Mouse (Mus musculus) limb, embryonic 10.5 days (tissue): ENCODE results near the gene Ptpn3. TPM values are rescaled to one million over a fixed set of nuclear protein-coding genes. Genes with fewer than 3 reads are reported as not detected.

Experiments
- DNase-seq: peaks from one replicate; pipeline ENCODE4 v3.0.0-alpha.2; 2017; ENCODE audit warnings: low spot score
- H3K27ac ChIP-seq: fragments of 300-500 bp; sonication (generic); 2 replicates; pipeline ENCODE4 v1.5.1; 2016; ENCODE audit warnings: mild to moderate bottlenecking
- H3K27me3 ChIP-seq: fragments of 300-500 bp; sonication (generic); 2 replicates; pipeline ENCODE4 v1.6.1; 2016; ENCODE audit warnings: low read depth, mild to moderate bottlenecking; ENCODE audit not compliant: poor library complexity, severe bottlenecking
- H3K36me3 ChIP-seq: fragments of 300-500 bp; sonication (generic); 2 replicates; pipeline ENCODE4 v1.6.1; 2016; ENCODE audit warnings: mild to moderate bottlenecking, moderate library complexity
- H3K4me1 ChIP-seq: fragments of 300-500 bp; sonication (generic); 2 replicates; pipeline ENCODE4 v1.6.1; 2016
- H3K4me3 ChIP-seq: fragments of 300-500 bp; sonication (generic); 2 replicates; pipeline ENCODE4 v1.5.1; 2016; ENCODE audit warnings: mild to moderate bottlenecking, moderate library complexity
- H3K9me3 ChIP-seq: fragments of 300-500 bp; sonication (generic); replicated peaks from 2 replicates; pipeline ENCODE4 v1.6.1; 2016; ENCODE audit warnings: mild to moderate bottlenecking
- WGBS: fragments of 180-500 bp; shearing (Covaris S2); methylation state at CpG from one replicate; pipeline ENCODE4 v1.1.7; 2016; 5-methylcytosine and 5-hydroxymethylcytosine counted together
- polyA plus RNA-seq: library from polyadenylated mRNA; unstranded; fragments of >200 nt; fragmentation: Nextera tagmentation; extraction: Ambion mirVana; gene quantifications from 2 replicates; pipeline ENCODE4 v1.2.1, GENCODE M21; 2016

Gene Ptpn3
- polyA plus RNA-seq, 1 experiment from 2014 or later: 1.4 TPM

DNA sequence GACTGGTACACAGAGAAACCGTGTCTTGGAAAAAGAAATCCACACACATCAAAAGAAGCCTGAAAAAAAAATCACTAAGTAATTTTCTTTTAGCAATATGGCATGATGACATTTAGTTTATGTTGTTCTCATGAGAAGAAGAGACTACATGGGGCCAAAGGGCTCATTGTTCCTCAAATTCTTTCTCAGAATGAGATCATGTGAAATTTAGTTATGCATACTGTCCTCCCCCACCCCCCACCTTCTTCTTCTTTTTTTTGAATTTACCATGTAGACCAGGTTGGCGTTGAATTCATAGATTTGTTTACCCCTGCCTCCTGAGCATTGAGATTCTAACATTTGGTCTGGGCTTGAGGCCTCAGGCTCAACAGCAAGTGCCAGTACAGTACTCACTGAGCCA is 111.8 kb downstream of the Ptpn3 start:
- Histone ChIP-seq H3K27ac (no peak overlapping the region), H3K27me3 (no peaks in the 10 kb centered on the region), H3K9me3 (no peaks in the 10 kb centered on the region), H3K4me1 (peaks cover 19% of the 10 kb centered on the region), H3K4me3 (no peak overlapping the region), H3K36me3 (no peaks in the 10 kb centered on the region)
- WGBS: 95% methylated on average over 2 of the region's 2 CpGs
- DNase-seq: no peak

- no peak overlapping the region for H3K27ac ChIP-seq
- no peak for DNase-seq
- no peaks in the 10 kb centered on the region for H3K27me3 ChIP-seq
- WGBS: 30% methylated on average over 6 of the region's 6 CpGs
- no peaks in the 10 kb centered on the region for H3K9me3 ChIP-seq
- no peak overlapping the region for H3K4me3 ChIP-seq
- no peaks in the 10 kb centered on the region for H3K36me3 ChIP-seq
- peaks cover 18% of the 10 kb centered on the region for H3K4me1 ChIP-seq
Observed at GRCm38 (mm10) chr4:57186035-57186434, 115.6 kb downstream of the Ptpn3 start.

DNA sequence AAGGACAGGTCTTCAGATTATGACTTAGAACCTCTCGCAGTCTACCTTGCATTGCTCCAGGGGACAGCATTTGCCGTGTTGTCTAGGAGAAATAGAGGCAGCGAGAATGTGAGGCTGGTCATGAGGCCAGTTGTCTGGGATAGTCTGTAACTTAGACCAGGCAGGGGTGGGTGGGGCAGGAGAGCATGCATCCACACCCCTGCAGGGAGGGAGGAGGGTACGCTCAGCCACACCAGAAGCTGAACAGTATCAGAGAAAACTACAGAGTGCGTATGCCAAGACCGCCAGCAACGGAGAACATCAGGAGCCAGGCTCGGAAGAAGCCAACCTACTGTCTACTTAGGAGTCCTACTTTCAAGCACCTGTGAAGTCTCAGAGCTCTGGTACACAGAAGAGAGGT is 116.2 kb downstream of the Ptpn3 start:
- H3K9me3 ChIP-seq: no peaks in the 10 kb centered on the region
- 85% methylated on average over 8 of the region's 8 CpGs for WGBS
- no peak for DNase-seq
- H3K4me1 ChIP-seq: peaks cover 18% of the 10 kb centered on the region
- no peak overlapping the region for H3K4me3 ChIP-seq
- no peaks in the 10 kb centered on the region for H3K27me3 ChIP-seq
- H3K27ac ChIP-seq: no peak overlapping the region
- no peaks in the 10 kb centered on the region for H3K36me3 ChIP-seq

GRCm38 (mm10) chr4:57183493-57183892 is 118.1 kb downstream of the Ptpn3 start:
- no peak overlapping the region for H3K4me3 ChIP-seq
- no peaks in the 10 kb centered on the region for H3K9me3 ChIP-seq
- no peaks in the 10 kb centered on the region for H3K27me3 ChIP-seq
- no peak overlapping the region for H3K27ac ChIP-seq
- DNase-seq: no peak
- H3K4me1 ChIP-seq: peaks cover 18% of the 10 kb centered on the region
- no peaks in the 10 kb centered on the region for H3K36me3 ChIP-seq
- 74% methylated on average over 4 of the region's 4 CpGs for WGBS

- WGBS: 78% methylated on average over 1 of the region's 1 CpGs
- DNase-seq: no peak
- H3K27me3 ChIP-seq: no peaks in the 10 kb centered on the region
- H3K27ac ChIP-seq: no peak overlapping the region
- no peaks in the 10 kb centered on the region for H3K9me3 ChIP-seq
- no peak overlapping the region for H3K4me3 ChIP-seq
- H3K36me3 ChIP-seq: no peaks in the 10 kb centered on the region
- H3K4me1 ChIP-seq: peaks cover 16% of the 10 kb centered on the region
Observed at GRCm38 (mm10) chr4:57181538-57181937, 120.1 kb downstream of the Ptpn3 start.

DNA sequence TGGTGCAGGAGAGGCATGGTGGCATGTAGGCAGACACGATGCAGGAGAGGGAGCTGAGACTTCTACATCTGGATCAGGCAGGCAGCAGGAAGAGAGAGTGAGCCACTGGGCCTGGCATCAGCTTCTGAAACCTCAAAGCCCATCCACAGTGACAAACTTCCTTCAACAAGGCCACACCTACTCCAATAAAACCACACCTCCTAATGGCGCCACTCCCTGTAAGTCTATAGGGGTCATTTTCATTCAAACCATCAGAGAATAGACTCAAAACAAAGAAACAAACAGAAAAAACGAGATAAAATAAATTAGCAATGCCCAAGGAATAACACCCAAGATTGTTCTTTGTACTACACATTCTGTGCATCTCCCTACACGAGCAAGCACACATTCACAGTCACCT is 122.8 kb downstream of the Ptpn3 start:
- H3K4me1 ChIP-seq: peaks cover 15% of the 10 kb centered on the region; the same call in 1 of the 2 replicates
- no peaks in the 10 kb centered on the region for H3K9me3 ChIP-seq
- no peak for DNase-seq
- 79% methylated on average over 4 of the region's 4 CpGs for WGBS
- H3K27ac ChIP-seq: no peak overlapping the region
- H3K4me3 ChIP-seq: no peak overlapping the region
- no peaks in the 10 kb centered on the region for H3K36me3 ChIP-seq
- no peaks in the 10 kb centered on the region for H3K27me3 ChIP-seq

DNA sequence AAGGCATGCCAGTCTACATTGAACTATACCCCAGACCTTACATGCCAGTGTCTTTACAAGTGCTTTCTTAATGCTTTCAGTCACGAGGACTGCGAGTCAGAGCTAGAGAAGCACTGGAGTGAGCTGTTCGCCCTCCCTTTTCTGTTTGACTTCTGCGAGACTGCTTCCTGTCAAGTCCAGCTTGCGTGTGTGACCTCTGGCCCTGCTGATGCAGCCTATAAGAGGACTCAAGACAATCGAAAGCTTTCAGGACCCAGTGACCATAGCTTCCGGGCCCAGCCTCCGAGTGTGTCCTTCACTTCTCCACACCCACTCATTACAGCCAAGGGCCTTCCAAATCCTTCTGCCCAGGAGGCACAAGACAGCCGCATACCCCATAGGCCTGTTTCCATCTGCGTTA is 126.3 kb downstream of the Ptpn3 start:
- Histone ChIP-seq H3K4me3 (no peak overlapping the region), H3K27me3 (no peaks in the 10 kb centered on the region), H3K36me3 (no peaks in the 10 kb centered on the region), H3K4me1 (peaks cover 15% of the 10 kb centered on the region), H3K9me3 (no peaks in the 10 kb centered on the region), H3K27ac (no peak overlapping the region)
- DNase-seq: no peak
- 70% methylated on average over 10 of the region's 10 CpGs for WGBS

- H3K9me3 ChIP-seq: no peaks in the 10 kb centered on the region
- DNase-seq: no peak
- H3K36me3 ChIP-seq: no peaks in the 10 kb centered on the region
- H3K4me3 ChIP-seq: no peak overlapping the region
- no peak overlapping the region for H3K27ac ChIP-seq
- 78% methylated on average over 8 of the region's 8 CpGs for WGBS
- no peaks in the 10 kb centered on the region for H3K27me3 ChIP-seq
- peaks cover 15% of the 10 kb centered on the region for H3K4me1 ChIP-seq
Observed at GRCm38 (mm10) chr4:57172861-57173260, 128.8 kb downstream of the Ptpn3 start.

- 89% methylated on average over 5 of the region's 5 CpGs for WGBS
- Histone ChIP-seq H3K4me3 (no peak overlapping the region), H3K36me3 (no peaks in the 10 kb centered on the region), H3K4me1 (peaks cover 22% of the 10 kb centered on the region), H3K9me3 (no peaks in the 10 kb centered on the region), H3K27me3 (no peaks in the 10 kb centered on the region), H3K27ac (no peak overlapping the region)
- no peak for DNase-seq
Observed at GRCm38 (mm10) chr4:57171817-57172216, 129.8 kb downstream of the Ptpn3 start.

GRCm38 (mm10) chr4:57168680-57169079 is 133.0 kb downstream of the Ptpn3 start:
- Histone ChIP-seq H3K27ac (no peak overlapping the region), H3K9me3 (no peaks in the 10 kb centered on the region), H3K36me3 (no peaks in the 10 kb centered on the region), H3K4me1 (peaks cover 22% of the 10 kb centered on the region), H3K27me3 (no peaks in the 10 kb centered on the region; the same call in 1 of the 2 replicates), H3K4me3 (no peak overlapping the region)
- no peak for DNase-seq
- WGBS: 86% methylated on average over 3 of the region's 3 CpGs

DNA sequence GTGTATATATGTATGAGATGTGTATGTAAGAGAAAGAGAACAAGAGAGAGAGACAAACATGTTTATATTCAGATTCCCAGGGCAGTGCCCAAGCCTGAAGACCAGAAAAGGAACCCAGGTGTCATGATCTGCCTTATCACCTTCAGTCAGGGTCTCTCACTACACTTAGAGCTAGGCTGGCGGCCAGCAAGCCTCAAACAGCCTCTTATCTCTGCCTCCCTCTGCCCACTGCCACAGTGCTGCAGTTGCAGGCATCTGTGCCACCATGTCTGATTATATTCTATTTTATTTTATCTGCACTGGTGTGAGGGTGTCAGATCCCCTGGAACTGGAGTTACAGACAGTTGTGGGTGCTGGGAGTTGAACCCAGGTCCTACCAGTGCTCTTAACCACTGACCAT is 133.4 kb downstream of the Ptpn3 start:
- Histone ChIP-seq H3K27me3 (no peaks in the 10 kb centered on the region; the same call in 1 of the 2 replicates), H3K4me1 (peaks cover 22% of the 10 kb centered on the region), H3K9me3 (no peaks in the 10 kb centered on the region), H3K36me3 (no peaks in the 10 kb centered on the region), H3K4me3 (no peak overlapping the region), H3K27ac (no peak overlapping the region)
- DNase-seq: no peak
- 88% methylated on average over 1 of the region's 1 CpGs for WGBS

- no peak overlapping the region for H3K4me3 ChIP-seq
- no peaks in the 10 kb centered on the region for H3K36me3 ChIP-seq
- H3K9me3 ChIP-seq: no peaks in the 10 kb centered on the region
- peak overlapping the region; percentile 61; the same call in 1 of the 2 replicates for H3K27ac ChIP-seq
- no peaks in the 10 kb centered on the region; the same call in 1 of the 2 replicates for H3K27me3 ChIP-seq
- peaks cover 22% of the 10 kb centered on the region for H3K4me1 ChIP-seq
- 62% methylated on average over 12 of the region's 12 CpGs for WGBS
- no peak for DNase-seq
Observed at GRCm38 (mm10) chr4:57166922-57167870, 134.4 kb downstream of the Ptpn3 start.

- Histone ChIP-seq H3K27ac (no peak overlapping the region), H3K36me3 (no peaks in the 10 kb centered on the region), H3K27me3 (no peaks in the 10 kb centered on the region; the same call in 1 of the 2 replicates), H3K4me3 (no peak overlapping the region), H3K9me3 (no peaks in the 10 kb centered on the region), H3K4me1 (peaks cover 21% of the 10 kb centered on the region)
- no peak for DNase-seq
- 73% methylated on average over 3 of the region's 3 CpGs for WGBS
Observed at GRCm38 (mm10) chr4:57165654-57166053, 136.0 kb downstream of the Ptpn3 start.
